Mouse (Mus musculus): ENCODE measurements around the gene Ngdn. TPM values are rescaled to one million over a fixed set of nuclear protein-coding genes. Genes with fewer than 3 reads are reported as not detected.
"Not testable (repeated sequence)": the region's sequence is repeated elsewhere in the genome, so short reads cannot be mapped to it uniquely, and the experiment has no call there.

Gene Ngdn
- polyA plus RNA-seq, 1 experiment from 2014 or later: 44.9 TPM

- Histone ChIP-seq H3K36me3 (ENCODE audit: control insufficient read depth, insufficient read depth, low read length) (no peaks in the 10 kb centered on the region), H3K27ac (ENCODE audit: low read depth, low read length) (peak overlapping the region; percentile 62; the same call in 1 of the 2 replicates), H3K9me3 (ENCODE audit: control insufficient read depth, low read length) (no peaks in the 10 kb centered on the region), H3K4me2 (ENCODE audit: low read depth, low read length) (no peak overlapping the region), H3K9ac (replicated peaks; ENCODE audit: low read depth, low read length) (no peak overlapping the region), H3K4me3 (ENCODE audit: low read depth, low read length) (no peak overlapping the region), H3K27me3 (ENCODE audit: control insufficient read depth, insufficient read depth, low read length) (no peaks in the 10 kb centered on the region), H3K4me1 (ENCODE audit: control insufficient read depth, insufficient read depth, low read length) (no peaks in the 10 kb centered on the region)
- 53% methylated on average over 14 of the region's 14 CpGs for WGBS
- ATAC-seq (ENCODE audit: low read depth): peak; percentile 60
Measured at GRCm38 (mm10) chr14:54995457-54996138, 19.7 kb upstream of the Ngdn start.

- Histone ChIP-seq H3K4me1 (ENCODE audit: control insufficient read depth, insufficient read depth, low read length) (no peaks in the 10 kb centered on the region), H3K9me3 (ENCODE audit: control insufficient read depth, low read length) (no peaks in the 10 kb centered on the region), H3K4me2 (ENCODE audit: low read depth, low read length) (no peak overlapping the region), H3K9ac (replicated peaks; ENCODE audit: low read depth, low read length) (no peak overlapping the region), H3K36me3 (ENCODE audit: control insufficient read depth, insufficient read depth, low read length) (no peaks in the 10 kb centered on the region), H3K4me3 (ENCODE audit: low read depth, low read length) (no peak overlapping the region), H3K27me3 (ENCODE audit: control insufficient read depth, insufficient read depth, low read length) (no peaks in the 10 kb centered on the region), H3K27ac (ENCODE audit: low read depth, low read length) (no peak overlapping the region)
- 42% methylated on average over 9 of the region's 9 CpGs for WGBS
- no peak for ATAC-seq (ENCODE audit: low read depth)
Measured at GRCm38 (mm10) chr14:54996793-54997192, 18.5 kb upstream of the Ngdn start.

GRCm38 (mm10) chr14:54997297-54997696 is 18.0 kb upstream of the Ngdn start:
- Histone ChIP-seq H3K27ac (ENCODE audit: low read depth, low read length) (no peak overlapping the region), H3K36me3 (ENCODE audit: control insufficient read depth, insufficient read depth, low read length) (no peaks in the 10 kb centered on the region), H3K27me3 (ENCODE audit: control insufficient read depth, insufficient read depth, low read length) (no peaks in the 10 kb centered on the region), H3K9me3 (ENCODE audit: control insufficient read depth, low read length) (no peaks in the 10 kb centered on the region), H3K4me2 (ENCODE audit: low read depth, low read length) (no peak overlapping the region), H3K4me3 (ENCODE audit: low read depth, low read length) (no peak overlapping the region), H3K9ac (replicated peaks; ENCODE audit: low read depth, low read length) (no peak overlapping the region), H3K4me1 (ENCODE audit: control insufficient read depth, insufficient read depth, low read length) (no peaks in the 10 kb centered on the region)
- ATAC-seq (ENCODE audit: low read depth): no peak
- WGBS: 47% methylated on average over 4 of the region's 4 CpGs

GRCm38 (mm10) chr14:54998680-54999079 is 16.6 kb upstream of the Ngdn start:
- no peak overlapping the region for H3K27ac ChIP-seq (ENCODE audit: low read depth, low read length)
- H3K9ac ChIP-seq (replicated peaks; ENCODE audit: low read depth, low read length): no peak overlapping the region
- H3K27me3 ChIP-seq (ENCODE audit: control insufficient read depth, insufficient read depth, low read length): no peaks in the 10 kb centered on the region
- no peak for ATAC-seq (ENCODE audit: low read depth)
- H3K36me3 ChIP-seq (ENCODE audit: control insufficient read depth, insufficient read depth, low read length): no peaks in the 10 kb centered on the region
- no peaks in the 10 kb centered on the region for H3K9me3 ChIP-seq (ENCODE audit: control insufficient read depth, low read length)
- H3K4me3 ChIP-seq (ENCODE audit: low read depth, low read length): no peak overlapping the region
- no peaks in the 10 kb centered on the region for H3K4me1 ChIP-seq (ENCODE audit: control insufficient read depth, insufficient read depth, low read length)
- H3K4me2 ChIP-seq (ENCODE audit: low read depth, low read length): no peak overlapping the region

- ATAC-seq (ENCODE audit: low read depth); H3K4me2 ChIP-seq (ENCODE audit: low read depth, low read length); H3K4me1 ChIP-seq (ENCODE audit: control insufficient read depth, insufficient read depth, low read length); H3K36me3 ChIP-seq (ENCODE audit: control insufficient read depth, insufficient read depth, low read length); H3K9ac ChIP-seq (replicated peaks; ENCODE audit: low read depth, low read length); H3K9me3 ChIP-seq (ENCODE audit: control insufficient read depth, low read length); H3K27ac ChIP-seq (ENCODE audit: low read depth, low read length); H3K27me3 ChIP-seq (ENCODE audit: control insufficient read depth, insufficient read depth, low read length); H3K4me3 ChIP-seq (ENCODE audit: low read depth, low read length): not testable (repeated sequence)
- 89% methylated on average over 5 of the region's 5 CpGs for WGBS
Measured at GRCm38 (mm10) chr14:54999868-55000267, 15.4 kb upstream of the Ngdn start.

GRCm38 (mm10) chr14:55000814-55001213 is 14.4 kb upstream of the Ngdn start:
- Histone ChIP-seq H3K4me2 (ENCODE audit: low read depth, low read length) (no peak overlapping the region), H3K36me3 (ENCODE audit: control insufficient read depth, insufficient read depth, low read length) (no peaks in the 10 kb centered on the region), H3K9ac (replicated peaks; ENCODE audit: low read depth, low read length) (no peak overlapping the region), H3K4me1 (ENCODE audit: control insufficient read depth, insufficient read depth, low read length) (no peaks in the 10 kb centered on the region), H3K9me3 (ENCODE audit: control insufficient read depth, low read length) (no peaks in the 10 kb centered on the region), H3K4me3 (ENCODE audit: low read depth, low read length) (no peak overlapping the region), H3K27me3 (ENCODE audit: control insufficient read depth, insufficient read depth, low read length) (no peaks in the 10 kb centered on the region), H3K27ac (ENCODE audit: low read depth, low read length) (no peak overlapping the region)
- no peak for ATAC-seq (ENCODE audit: low read depth)
- WGBS: 82% methylated on average over 6 of the region's 6 CpGs

GRCm38 (mm10) chr14:55001446-55001845 is 13.8 kb upstream of the Ngdn start:
- Histone ChIP-seq H3K4me3 (ENCODE audit: low read depth, low read length) (no peak overlapping the region), H3K27ac (ENCODE audit: low read depth, low read length) (no peak overlapping the region), H3K36me3 (ENCODE audit: control insufficient read depth, insufficient read depth, low read length) (no peaks in the 10 kb centered on the region), H3K9me3 (ENCODE audit: control insufficient read depth, low read length) (no peaks in the 10 kb centered on the region), H3K27me3 (ENCODE audit: control insufficient read depth, insufficient read depth, low read length) (no peaks in the 10 kb centered on the region), H3K4me2 (ENCODE audit: low read depth, low read length) (no peak overlapping the region), H3K4me1 (ENCODE audit: control insufficient read depth, insufficient read depth, low read length) (no peaks in the 10 kb centered on the region), H3K9ac (replicated peaks; ENCODE audit: low read depth, low read length) (no peak overlapping the region)
- ATAC-seq (ENCODE audit: low read depth): no peak
- WGBS: 94% methylated on average over 2 of the region's 2 CpGs

- Histone ChIP-seq H3K27ac (ENCODE audit: low read depth, low read length) (no peak overlapping the region), H3K4me3 (ENCODE audit: low read depth, low read length) (no peak overlapping the region), H3K4me2 (ENCODE audit: low read depth, low read length) (no peak overlapping the region), H3K36me3 (ENCODE audit: control insufficient read depth, insufficient read depth, low read length) (no peaks in the 10 kb centered on the region), H3K9ac (replicated peaks; ENCODE audit: low read depth, low read length) (no peak overlapping the region), H3K9me3 (ENCODE audit: control insufficient read depth, low read length) (no peaks in the 10 kb centered on the region), H3K27me3 (ENCODE audit: control insufficient read depth, insufficient read depth, low read length) (no peaks in the 10 kb centered on the region), H3K4me1 (ENCODE audit: control insufficient read depth, insufficient read depth, low read length) (no peaks in the 10 kb centered on the region)
- 65% methylated on average over 12 of the region's 12 CpGs for WGBS
- no peak for ATAC-seq (ENCODE audit: low read depth)
Measured at GRCm38 (mm10) chr14:55001938-55002686, 13.1 kb upstream of the Ngdn start.

GRCm38 (mm10) chr14:55002687-55003120 is 12.6 kb upstream of the Ngdn start:
- Histone ChIP-seq H3K27me3 (ENCODE audit: control insufficient read depth, insufficient read depth, low read length) (no peaks in the 10 kb centered on the region), H3K9ac (replicated peaks; ENCODE audit: low read depth, low read length) (no peak overlapping the region), H3K9me3 (ENCODE audit: control insufficient read depth, low read length) (no peaks in the 10 kb centered on the region), H3K4me2 (ENCODE audit: low read depth, low read length) (no peak overlapping the region), H3K27ac (ENCODE audit: low read depth, low read length) (no peak overlapping the region), H3K4me1 (ENCODE audit: control insufficient read depth, insufficient read depth, low read length) (no peaks in the 10 kb centered on the region), H3K36me3 (ENCODE audit: control insufficient read depth, insufficient read depth, low read length) (no peaks in the 10 kb centered on the region), H3K4me3 (ENCODE audit: low read depth, low read length) (no peak overlapping the region)
- WGBS: 72% methylated on average over 7 of the region's 7 CpGs
- ATAC-seq (ENCODE audit: low read depth): no peak
